Mouse (Mus musculus): ENCODE data around the gene Csnk2a2.

Csnk2a2 gene

GRCm38 (mm10) chr8:95427594-95428535 lies 62.0 kb downstream of the Csnk2a2 start:
- no peak for DNase-seq (ENCODE audit: extremely low read depth, insufficient read length, low spot score)

GRCm38 (mm10) chr8:95426781-95427281 lies 63.0 kb downstream of the Csnk2a2 start:
- no peak for DNase-seq (ENCODE audit: extremely low read depth, insufficient read length, low spot score)

- DNase-seq (ENCODE audit: extremely low read depth, insufficient read length, low spot score): no peak
These were observed 65.2 kb downstream of the Csnk2a2 start for GRCm38 (mm10) chr8:95424682-95425081.

- no peak for DNase-seq (ENCODE audit: extremely low read depth, insufficient read length, low spot score)
These were observed 67.5 kb downstream of the Csnk2a2 start for GRCm38 (mm10) chr8:95422193-95422810.

- DNase-seq (ENCODE audit: extremely low read depth, insufficient read length, low spot score): peak; percentile 69
These were observed 78.4 kb downstream of the Csnk2a2 start for GRCm38 (mm10) chr8:95411309-95411972.

- no peak for DNase-seq (ENCODE audit: extremely low read depth, insufficient read length, low spot score)
These were observed 80.3 kb downstream of the Csnk2a2 start for GRCm38 (mm10) chr8:95409518-95409917.

- no peak for DNase-seq (ENCODE audit: extremely low read depth, insufficient read length, low spot score)
These were observed 88.7 kb downstream of the Csnk2a2 start for GRCm38 (mm10) chr8:95401091-95401490.

GRCm38 (mm10) chr8:95399131-95399530 lies 90.7 kb downstream of the Csnk2a2 start:
- DNase-seq (ENCODE audit: extremely low read depth, insufficient read length, low spot score): no peak

- DNase-seq (ENCODE audit: extremely low read depth, insufficient read length, low spot score): no peak
These were observed 92.6 kb downstream of the Csnk2a2 start for GRCm38 (mm10) chr8:95397201-95397600.

GRCm38 (mm10) chr8:95396752-95397151 lies 93.1 kb downstream of the Csnk2a2 start:
- no peak for DNase-seq (ENCODE audit: extremely low read depth, insufficient read length, low spot score)

All from 3134 (cell line).